In the genomic region with DNA sequence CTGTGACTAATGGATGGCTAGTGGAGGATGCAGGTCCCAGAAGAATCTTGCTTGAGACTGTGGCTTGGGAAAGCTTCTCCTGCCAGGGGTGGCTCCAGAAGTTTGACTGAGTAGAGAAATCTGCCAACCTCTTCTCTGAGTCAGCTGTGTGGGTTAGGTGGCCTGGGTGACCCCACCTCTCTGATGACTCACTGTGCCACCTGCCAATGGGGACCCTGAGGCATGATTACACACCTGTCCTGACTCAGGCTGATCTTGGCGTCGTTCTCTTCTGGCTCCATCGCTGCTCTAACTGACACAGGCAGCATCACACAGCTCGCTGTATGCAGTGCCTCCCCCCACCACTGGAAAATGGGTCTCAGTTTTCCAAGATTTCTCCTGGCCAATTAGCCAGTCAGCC, we compare ENCODE assay signal across 26 mouse cellular contexts. TPM values are rescaled to one million over a fixed set of nuclear protein-coding genes. Genes with fewer than 3 reads are reported as not detected.
A peak's percentile ranks its signal among the peaks of the same experiment; 100 is the strongest.
DNase-seq lines count a peak whose midpoint lies in the region; ATAC-seq and TF ChIP-seq lines count a peak whose summit lies in the region.
"Had no signal": no experiment of that assay in that cellular context is flagged by ENCODE, and none has a peak within 500 bp of the region (broad histone marks: within the 10 kb centered on the region; RNA-seq: fewer than 3 reads in every experiment).

No protein-coding gene starts in this region.

- no peak overlapping the region for H3K4me3 ChIP-seq in intestine, postnatal 0 days (ENCODE audit: low read depth, low read length)
- H3K4me3 ChIP-seq in forebrain, embryonic 13.5 days = no peak overlapping the region
- H3K4me3 ChIP-seq: forebrain, embryonic 12.5 days; gastrocnemius, adult 2 months; heart, embryonic 12.5 days; heart, embryonic 15.5 days; hindbrain, embryonic 10.5 days; hindbrain, embryonic 13.5 days; intestine, embryonic 15.5 days had no signal

- peak; percentile 50 for DNase-seq in 3134 (ENCODE audit: extremely low read depth, insufficient read length, low spot score)
- DNase-seq in 3T3-L1 (ENCODE audit: low read depth, low spot score) = peak; percentile 9
- peak; percentile 67 for DNase-seq in fat pad, adult 2 months (ENCODE audit: extremely low read depth, low read depth, low spot score)
- no peak for DNase-seq in ovary, postnatal 14 days (ENCODE audit: low spot score)
- DNase-seq: adrenal gland, adult 2 months; adrenal gland, postnatal 14 days; B cell, adult 2 months; cerebellum, adult 18-20 months; cerebellum, adult 9-10 months; cerebellum, postnatal 14 days; gastrocnemius, adult 2 months; gastrocnemius, postnatal 14 days; heart, adult 18-20 months; heart, postnatal 10 days; heart, postnatal 36 days had no signal

- no peak overlapping the region for H3K4me2 ChIP-seq in intestine, postnatal 0 days (replicated peaks; ENCODE audit: low read depth)
- H3K4me2 ChIP-seq in forebrain, embryonic 13.5 days = no peak overlapping the region
- H3K4me2 ChIP-seq: forebrain, embryonic 12.5 days; heart, embryonic 12.5 days; heart, embryonic 15.5 days; hindbrain, embryonic 13.5 days; intestine, embryonic 15.5 days had no signal

- no peak overlapping the region for H3K27ac ChIP-seq in intestine, postnatal 0 days (ENCODE audit: low read depth, low read length)
- no peak overlapping the region for H3K27ac ChIP-seq in forebrain, embryonic 13.5 days
- H3K27ac ChIP-seq: forebrain, embryonic 12.5 days; gastrocnemius, adult 2 months; heart, embryonic 15.5 days; hindbrain, embryonic 10.5 days; hindbrain, embryonic 13.5 days; intestine, embryonic 15.5 days had no signal

- no peaks in the 10 kb centered on the region for H3K4me1 ChIP-seq in intestine, postnatal 0 days (replicated peaks; ENCODE audit: control insufficient read depth, insufficient read depth, low read length)
- H3K4me1 ChIP-seq in forebrain, embryonic 13.5 days = peaks cover 6% of the 10 kb centered on the region
- H3K4me1 ChIP-seq: heart, embryonic 12.5 days; heart, embryonic 15.5 days; intestine, embryonic 15.5 days had no signal

- H3K27me3 ChIP-seq in intestine, postnatal 0 days (replicated peaks; ENCODE audit: control insufficient read depth, insufficient read depth, low read length) = no peaks in the 10 kb centered on the region
- H3K27me3 ChIP-seq in forebrain, embryonic 13.5 days = no peaks in the 10 kb centered on the region; the same call in 1 of the 2 replicates
- H3K27me3 ChIP-seq: heart, embryonic 15.5 days; hindbrain, embryonic 13.5 days; intestine, embryonic 15.5 days had no signal

- no peaks in the 10 kb centered on the region for H3K9me3 ChIP-seq in intestine, postnatal 0 days (ENCODE audit: control insufficient read depth)
- no peaks in the 10 kb centered on the region for H3K9me3 ChIP-seq in forebrain, embryonic 13.5 days (replicated peaks)
- H3K9me3 ChIP-seq: forebrain, embryonic 12.5 days; heart, embryonic 12.5 days; heart, embryonic 15.5 days; hindbrain, embryonic 10.5 days; hindbrain, embryonic 13.5 days; intestine, embryonic 15.5 days had no signal

- no peak for TF ChIP-seq CTCF in intestine, postnatal 0 days (IDR thresholded peaks at IDR 0.05; ENCODE audit: low read depth)

- WGBS in intestine, postnatal 0 days = 57% methylated on average over 4 of the region's 4 CpGs
- WGBS in forebrain, embryonic 13.5 days = 80% methylated on average over 4 of the region's 4 CpGs

- no peaks in the 10 kb centered on the region for H3K36me3 ChIP-seq in intestine, postnatal 0 days (ENCODE audit: control insufficient read depth, insufficient read depth)
- no peaks in the 10 kb centered on the region for H3K36me3 ChIP-seq in forebrain, embryonic 13.5 days (ENCODE audit: poor library complexity, severe bottlenecking)
- H3K36me3 ChIP-seq: forebrain, embryonic 12.5 days; G1E; heart, embryonic 12.5 days; heart, embryonic 15.5 days; hindbrain, embryonic 10.5 days; hindbrain, embryonic 13.5 days; intestine, embryonic 15.5 days had no signal

- ATAC-seq in intestine, postnatal 0 days = no peak
- no peak for ATAC-seq in forebrain, embryonic 13.5 days
- ATAC-seq: forebrain, embryonic 16.5 days; hindbrain, embryonic 16.5 days; intestine, embryonic 15.5 days had no signal

- H3K9ac ChIP-seq in intestine, postnatal 0 days (ENCODE audit: low read depth, low read length) = no peak overlapping the region
- H3K9ac ChIP-seq in forebrain, embryonic 13.5 days = no peak overlapping the region
- H3K9ac ChIP-seq: forebrain, embryonic 12.5 days; heart, embryonic 12.5 days; heart, embryonic 15.5 days; hindbrain, embryonic 13.5 days; intestine, embryonic 15.5 days had no signal

RNA-seq across cellular contexts. Expression of a gene that starts 44.3 kb away (rescaled TPM):
- 0.08 and 0.51 TPM in 2 replicates for polyA plus RNA-seq in intestine, postnatal 0 days (2015; fragmentation: Nextera tagmentation; extraction: Ambion mirVana)
- 12.7 and 13.7 TPM in 2 replicates for polyA plus RNA-seq in forebrain, embryonic 13.5 days (2015; fragmentation: Nextera tagmentation; extraction: Ambion mirVana)
- polyA plus RNA-seq: G1E; heart, embryonic 15.5 days had no signal
